Mouse (Mus musculus): Measurements from ENCODE around the gene Macf1. TPM values are rescaled to one million over a fixed set of nuclear protein-coding genes. Genes with fewer than 3 reads are reported as not detected.
A peak's percentile ranks its signal among the peaks of the same experiment; 100 is the strongest.
"Not testable (repeated sequence)": the region's sequence is repeated elsewhere in the genome, so short reads cannot be mapped to it uniquely, and the experiment has no call there.

The Macf1 gene
- polyA plus RNA-seq, 1 experiment from 2014 or later = 108 TPM

GRCm38 (mm10) chr4:123353271-123353877, 330.8 kb downstream of the Macf1 start:
- Histone ChIP-seq H3K36me3 (ENCODE audit: control insufficient read depth, insufficient read depth, low read length) (peaks cover 44% of the 10 kb centered on the region), H3K27me3 (ENCODE audit: control insufficient read depth, insufficient read depth, low read length) (no peaks in the 10 kb centered on the region), H3K9ac (ENCODE audit: low read depth, low read length) (no peak overlapping the region), H3K9me3 (replicated peaks; ENCODE audit: control insufficient read depth, low read length) (no peaks in the 10 kb centered on the region), H3K4me2 (no peak overlapping the region), H3K4me1 (ENCODE audit: control insufficient read depth, insufficient read depth, low read length) (no peaks in the 10 kb centered on the region), H3K27ac (ENCODE audit: low read depth, low read length) (no peak overlapping the region), H3K4me3 (ENCODE audit: low read depth, low read length) (no peak overlapping the region)
- ATAC-seq (replicated peaks; ENCODE audit: insufficient number of reproducible peaks, low FRiP score, low TSS enrichment) = no peak
- 82% methylated on average over 10 of the region's 10 CpGs for WGBS (ENCODE audit: insufficient replicate concordance)

GRCm38 (mm10) chr4:123343471-123343789, 340.7 kb downstream of the Macf1 start:
- peaks cover 36% of the 10 kb centered on the region for H3K27me3 ChIP-seq (ENCODE audit: control insufficient read depth, insufficient read depth, low read length)
- 1% methylated on average over 6 of the region's 6 CpGs for WGBS (ENCODE audit: insufficient replicate concordance)
- no peak overlapping the region for H3K27ac ChIP-seq (ENCODE audit: low read depth, low read length)
- peaks cover 15% of the 10 kb centered on the region for H3K4me1 ChIP-seq (ENCODE audit: control insufficient read depth, insufficient read depth, low read length)
- peak overlapping the region; percentile 59 for H3K4me3 ChIP-seq (ENCODE audit: low read depth, low read length)
- H3K9ac ChIP-seq (ENCODE audit: low read depth, low read length) = no peak overlapping the region
- peak; percentile 19; the same call in 1 of the 2 replicates for ATAC-seq (replicated peaks; ENCODE audit: insufficient number of reproducible peaks, low FRiP score, low TSS enrichment)
- peak overlapping the region; percentile 99 for H3K4me2 ChIP-seq
- no peaks in the 10 kb centered on the region for H3K9me3 ChIP-seq (replicated peaks; ENCODE audit: control insufficient read depth, low read length)
- no peaks in the 10 kb centered on the region for H3K36me3 ChIP-seq (ENCODE audit: control insufficient read depth, insufficient read depth, low read length)

DNA sequence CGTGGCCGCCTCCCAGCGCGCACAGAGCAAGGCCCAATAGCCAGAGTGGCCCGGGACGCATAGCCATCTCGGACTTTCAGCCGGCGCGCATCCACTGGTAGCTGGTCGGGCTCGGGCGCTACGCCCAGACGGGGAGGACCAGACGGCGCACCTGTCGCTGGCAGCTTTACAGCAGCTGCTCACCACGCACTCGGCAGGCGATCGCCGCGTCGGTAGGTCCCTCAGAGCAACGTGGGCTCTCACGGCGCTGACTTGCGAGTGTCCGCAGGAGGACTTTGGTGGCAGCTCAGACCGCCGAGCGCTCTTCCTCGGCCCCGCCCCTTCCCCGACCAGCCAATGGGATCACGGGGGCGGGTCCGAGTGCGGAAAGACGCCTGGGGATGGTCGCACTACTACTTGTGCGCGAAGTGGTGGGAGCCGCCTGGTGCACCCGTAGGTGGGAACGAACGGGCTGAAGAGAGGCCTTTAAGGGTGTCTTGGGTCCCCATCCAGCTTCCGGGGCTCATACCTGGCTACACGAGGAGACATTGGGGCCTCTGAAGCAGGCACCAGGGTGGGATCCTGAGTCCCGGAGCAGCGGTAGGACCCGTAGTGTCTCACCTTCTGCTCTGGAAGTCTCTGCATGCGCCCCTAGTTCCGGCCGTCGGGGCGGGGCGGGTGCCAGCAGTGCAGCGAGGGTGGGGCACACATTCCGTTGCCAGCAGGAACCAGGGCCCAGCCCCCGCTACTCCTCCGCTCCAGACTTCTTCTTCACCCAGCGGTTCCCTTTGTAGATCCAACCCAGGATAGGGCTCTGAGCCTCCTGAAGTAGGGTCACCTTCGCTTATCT, 341.3 kb downstream of the Macf1 start, which contains the start of gene Bmp8a:
Gene Bmp8a, minus strand, starts transcription at position 611 of the 829 bp plus-strand sequence.
- Histone ChIP-seq H3K4me3 (ENCODE audit: low read depth, low read length) (peak within 1 kb of the TSS; percentile 59), H3K27ac (ENCODE audit: low read depth, low read length) (no peak within 1 kb of the TSS), H3K36me3 (ENCODE audit: control insufficient read depth, insufficient read depth, low read length) (no peaks in the 10 kb centered on the region), H3K4me1 (ENCODE audit: control insufficient read depth, insufficient read depth, low read length) (peaks cover 15% of the 10 kb centered on the region), H3K27me3 (ENCODE audit: control insufficient read depth, insufficient read depth, low read length) (peaks cover 36% of the 10 kb centered on the region), H3K9me3 (replicated peaks; ENCODE audit: control insufficient read depth, low read length) (no peaks in the 10 kb centered on the region), H3K4me2 (peak within 1 kb of the TSS; percentile 99), H3K9ac (ENCODE audit: low read depth, low read length) (peak within 1 kb of the TSS; percentile 35; the same call in 1 of the 2 replicates)
- under 1% methylated on average over 64 of the region's 65 CpGs for WGBS (ENCODE audit: insufficient replicate concordance)
- peak; percentile 81 for ATAC-seq (replicated peaks; ENCODE audit: insufficient number of reproducible peaks, low FRiP score, low TSS enrichment)

DNA sequence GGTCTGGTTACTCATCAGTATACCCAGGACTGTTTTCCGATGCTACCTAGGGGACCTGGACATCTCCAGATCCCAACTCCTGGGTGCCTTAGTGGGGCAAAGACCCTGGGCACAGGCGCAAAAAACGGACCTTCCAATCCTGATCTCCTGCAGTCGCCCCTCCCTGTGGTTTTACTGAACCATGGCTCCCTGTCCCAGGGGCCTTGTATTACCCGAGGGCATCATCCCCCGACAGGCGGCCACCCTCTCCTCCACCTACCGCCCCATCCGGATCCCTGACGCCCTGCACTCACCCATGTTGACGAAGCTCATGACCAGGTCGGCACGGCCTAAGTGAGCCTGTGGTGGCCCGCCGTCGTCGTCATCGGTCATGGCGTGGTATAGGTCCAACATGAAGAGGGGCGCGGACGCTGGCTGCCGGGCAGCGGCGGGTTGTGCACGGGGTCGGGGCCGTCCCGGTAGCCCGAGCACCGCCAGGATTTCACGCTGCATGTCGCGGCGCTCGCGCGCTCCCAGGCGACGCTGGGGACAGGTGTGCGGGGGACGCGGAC, 342.0 kb downstream of the Macf1 start:
- peaks cover 15% of the 10 kb centered on the region for H3K4me1 ChIP-seq (ENCODE audit: control insufficient read depth, insufficient read depth, low read length)
- H3K4me2 ChIP-seq = peak overlapping the region; percentile 99
- peaks cover 36% of the 10 kb centered on the region for H3K27me3 ChIP-seq (ENCODE audit: control insufficient read depth, insufficient read depth, low read length)
- no peak overlapping the region for H3K27ac ChIP-seq (ENCODE audit: low read depth, low read length)
- no peaks in the 10 kb centered on the region for H3K9me3 ChIP-seq (replicated peaks; ENCODE audit: control insufficient read depth, low read length)
- no peaks in the 10 kb centered on the region for H3K36me3 ChIP-seq (ENCODE audit: control insufficient read depth, insufficient read depth, low read length)
- no peak overlapping the region for H3K9ac ChIP-seq (ENCODE audit: low read depth, low read length)
- peak overlapping the region; percentile 59 for H3K4me3 ChIP-seq (ENCODE audit: low read depth, low read length)
- WGBS (ENCODE audit: insufficient replicate concordance) = 3% methylated on average over 43 of the region's 43 CpGs
- ATAC-seq (replicated peaks; ENCODE audit: insufficient number of reproducible peaks, low FRiP score, low TSS enrichment) = peak; percentile 22; the same call in 1 of the 2 replicates

- 61% methylated on average over 5 of the region's 5 CpGs for WGBS (ENCODE audit: insufficient replicate concordance)
- Histone ChIP-seq H3K4me1 (ENCODE audit: control insufficient read depth, insufficient read depth, low read length) (peaks cover 15% of the 10 kb centered on the region), H3K27me3 (ENCODE audit: control insufficient read depth, insufficient read depth, low read length) (peaks cover 44% of the 10 kb centered on the region), H3K4me3 (ENCODE audit: low read depth, low read length) (no peak overlapping the region), H3K9me3 (replicated peaks; ENCODE audit: control insufficient read depth, low read length) (no peaks in the 10 kb centered on the region), H3K36me3 (ENCODE audit: control insufficient read depth, insufficient read depth, low read length) (no peaks in the 10 kb centered on the region), H3K27ac (ENCODE audit: low read depth, low read length) (no peak overlapping the region), H3K4me2 (no peak overlapping the region), H3K9ac (ENCODE audit: low read depth, low read length) (no peak overlapping the region)
- no peak for ATAC-seq (replicated peaks; ENCODE audit: insufficient number of reproducible peaks, low FRiP score, low TSS enrichment)
These were observed 343.9 kb downstream of the Macf1 start for GRCm38 (mm10) chr4:123340232-123340631.

DNA sequence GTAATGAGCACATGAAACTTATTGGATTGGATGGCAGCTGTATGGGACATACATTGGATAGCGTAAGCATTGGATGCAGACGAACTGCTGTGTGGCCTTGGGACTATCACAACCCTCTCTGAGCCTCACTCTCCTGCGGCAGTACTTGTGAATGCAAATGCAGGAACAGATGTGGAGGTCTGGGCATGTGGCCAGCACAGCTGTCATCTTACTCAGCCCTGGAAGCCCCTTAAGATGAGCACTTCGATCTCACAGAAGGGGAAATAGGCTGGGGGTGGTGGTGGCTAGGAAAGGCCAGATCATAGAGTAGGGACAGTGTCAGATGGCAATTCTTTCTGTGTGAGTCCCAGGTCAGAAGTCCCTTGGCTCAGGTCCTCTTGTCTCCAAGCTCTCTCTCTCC, 346.5 kb downstream of the Macf1 start:
- WGBS (ENCODE audit: insufficient replicate concordance) = 77% methylated on average over 4 of the region's 4 CpGs
- Histone ChIP-seq H3K4me1 (ENCODE audit: control insufficient read depth, insufficient read depth, low read length) (peaks cover 6% of the 10 kb centered on the region), H3K4me2 (no peak overlapping the region), H3K27me3 (ENCODE audit: control insufficient read depth, insufficient read depth, low read length) (peaks cover 33% of the 10 kb centered on the region), H3K36me3 (ENCODE audit: control insufficient read depth, insufficient read depth, low read length) (no peaks in the 10 kb centered on the region), H3K9me3 (replicated peaks; ENCODE audit: control insufficient read depth, low read length) (no peaks in the 10 kb centered on the region), H3K9ac (ENCODE audit: low read depth, low read length) (no peak overlapping the region), H3K4me3 (ENCODE audit: low read depth, low read length) (no peak overlapping the region), H3K27ac (ENCODE audit: low read depth, low read length) (no peak overlapping the region)
- no peak for ATAC-seq (replicated peaks; ENCODE audit: insufficient number of reproducible peaks, low FRiP score, low TSS enrichment)

DNA sequence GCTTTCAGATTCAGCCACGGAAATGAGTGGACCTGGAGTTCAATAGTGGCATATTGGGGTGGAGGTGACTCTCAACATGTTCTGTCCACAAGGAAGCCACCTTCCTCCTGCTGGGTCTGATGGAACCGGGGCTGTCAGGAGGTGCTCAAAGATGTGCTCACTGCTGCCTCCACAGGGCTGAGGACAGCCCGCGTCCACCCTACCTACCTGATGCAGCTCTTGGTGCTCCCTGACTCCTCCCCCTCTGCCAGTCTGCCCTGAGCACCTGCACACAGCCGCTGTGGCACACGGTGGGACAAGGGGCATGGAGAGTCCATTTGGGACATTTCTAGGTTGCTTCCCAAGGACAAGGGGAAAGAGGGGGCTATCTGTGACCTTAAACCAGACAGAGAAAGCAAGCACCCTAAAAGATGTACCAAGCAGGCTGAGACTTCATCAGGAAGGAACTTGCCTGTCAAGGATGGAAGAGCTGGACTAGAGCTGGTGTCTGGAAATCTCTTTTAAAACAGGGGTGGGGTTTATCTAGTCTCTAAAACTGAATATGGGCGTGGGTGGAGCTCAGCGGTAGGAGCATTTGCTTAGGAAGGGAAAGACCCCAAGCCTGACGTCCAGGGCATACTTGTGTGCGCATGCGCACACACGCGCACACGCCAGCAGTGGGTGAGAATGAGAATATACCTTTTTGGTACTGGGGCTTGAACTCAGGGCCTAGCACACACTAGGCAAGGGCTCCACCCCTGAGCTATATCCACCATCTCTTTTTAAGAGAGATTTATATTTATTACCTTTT, 348.2 kb downstream of the Macf1 start:
- H3K4me1 ChIP-seq (ENCODE audit: control insufficient read depth, insufficient read depth, low read length) = no peaks in the 10 kb centered on the region
- H3K36me3 ChIP-seq (ENCODE audit: control insufficient read depth, insufficient read depth, low read length) = no peaks in the 10 kb centered on the region
- no peak overlapping the region for H3K27ac ChIP-seq (ENCODE audit: low read depth, low read length)
- H3K27me3 ChIP-seq (ENCODE audit: control insufficient read depth, insufficient read depth, low read length) = peaks cover 17% of the 10 kb centered on the region
- H3K9me3 ChIP-seq (replicated peaks; ENCODE audit: control insufficient read depth, low read length) = no peaks in the 10 kb centered on the region
- ATAC-seq (replicated peaks; ENCODE audit: insufficient number of reproducible peaks, low FRiP score, low TSS enrichment) = no peak
- H3K4me2 ChIP-seq = no peak overlapping the region
- no peak overlapping the region for H3K4me3 ChIP-seq (ENCODE audit: low read depth, low read length)
- 62% methylated on average over 14 of the region's 14 CpGs for WGBS (ENCODE audit: insufficient replicate concordance)
- H3K9ac ChIP-seq (ENCODE audit: low read depth, low read length) = no peak overlapping the region

DNA sequence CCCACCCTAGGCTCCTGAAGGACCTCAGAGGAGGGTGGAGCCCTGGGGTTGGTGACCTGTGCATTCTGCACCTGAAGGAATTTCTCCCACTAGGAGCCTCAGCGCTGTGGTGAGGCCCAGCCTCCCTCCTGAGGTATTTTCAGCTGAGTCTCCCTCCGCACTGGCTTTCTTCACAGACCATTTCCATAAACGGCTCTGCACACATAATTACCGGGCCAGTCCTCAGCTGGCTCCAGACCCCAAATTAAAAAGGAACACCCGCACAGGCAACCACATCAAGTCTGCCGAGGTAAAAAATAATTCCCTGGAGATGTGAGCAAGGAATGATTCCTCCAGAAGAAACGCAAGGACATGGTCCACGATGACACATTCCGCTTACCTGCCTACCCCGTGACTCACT, 348.9 kb downstream of the Macf1 start:
- H3K4me1 ChIP-seq (ENCODE audit: control insufficient read depth, insufficient read depth, low read length); H3K36me3 ChIP-seq (ENCODE audit: control insufficient read depth, insufficient read depth, low read length); H3K9ac ChIP-seq (ENCODE audit: low read depth, low read length); H3K27me3 ChIP-seq (ENCODE audit: control insufficient read depth, insufficient read depth, low read length); ATAC-seq (replicated peaks; ENCODE audit: insufficient number of reproducible peaks, low FRiP score, low TSS enrichment); H3K4me3 ChIP-seq (ENCODE audit: low read depth, low read length); H3K4me2 ChIP-seq; H3K27ac ChIP-seq (ENCODE audit: low read depth, low read length); H3K9me3 ChIP-seq (replicated peaks; ENCODE audit: control insufficient read depth, low read length): not testable (repeated sequence)
- 81% methylated on average over 10 of the region's 10 CpGs for WGBS (ENCODE audit: insufficient replicate concordance)

All from heart, embryonic 11.5 days (tissue).